Mouse (Mus musculus) lung, postnatal 0 days (tissue): ENCODE measurements around the gene Gucy2c.
A peak's percentile ranks its signal among the peaks of the same experiment; 100 is the strongest.

ENCODE experiments used
- CTCF ChIP-seq: IDR thresholded peaks from 2 replicates; pipeline ENCODE4 v1.5.1; 2016; ENCODE audit warnings: antibody characterized with exemption, mild to moderate bottlenecking
- EP300 ChIP-seq: IDR thresholded peaks from 2 replicates; pipeline ENCODE4 v1.6.1; 2016; ENCODE audit warnings: antibody characterized with exemption, mild to moderate bottlenecking, control low read depth

- TF ChIP-seq CTCF (peak; percentile 42), EP300 (no peak; the same call in 1 of the 2 replicates)
Observed at GRCm38 (mm10) chr6:136672467-136672866, 109.1 kb downstream of the Gucy2c start.
